ENCODE assay signal across 28 mouse cellular contexts in genomic region chr11:7147945-7148344, GRCm38 (mm10). TPM values are rescaled to one million over a fixed set of nuclear protein-coding genes. Genes with fewer than 3 reads are reported as not detected.
"Had no signal": no experiment of that assay in that cellular context is flagged by ENCODE, and none has a peak within 500 bp of the region (broad histone marks: within the 10 kb centered on the region; RNA-seq: fewer than 3 reads in every experiment).

No protein-coding gene starts in this region.

- H3K27ac ChIP-seq: liver, embryonic 14.5 days; lung, embryonic 15.5 days; macrophage; midbrain, embryonic 12.5 days; neural tube, embryonic 13.5 days; neural tube, embryonic 15.5 days had no signal

- DNase-seq: lung, adult 2 months; lung, postnatal 14 days; lung, postnatal 36 days; midbrain, embryonic 14.5 days; retina, postnatal 1 day; right cerebral cortex, adult 18-20 months; right cerebral cortex, postnatal 25 days; right cerebral cortex, postnatal 4 days; spleen, adult 18-20 months; thymus, adult 18-20 months; thymus, postnatal 14 days; thymus, postnatal 36 days had no signal

- H3K4me3 ChIP-seq: lung, embryonic 15.5 days; megakaryocyte, embryonic 14.5 days; midbrain, embryonic 12.5 days; neural tube, embryonic 13.5 days; neural tube, embryonic 15.5 days had no signal

- ATAC-seq: lung, postnatal 0 days had no signal

- H3K9me3 ChIP-seq: lung, embryonic 15.5 days; midbrain, embryonic 12.5 days; neural tube, embryonic 13.5 days; neural tube, embryonic 15.5 days had no signal

- H3K4me1 ChIP-seq: lung, embryonic 15.5 days; megakaryocyte, embryonic 14.5 days; midbrain, embryonic 12.5 days; neural tube, embryonic 13.5 days; neural tube, embryonic 15.5 days had no signal

- H3K9ac ChIP-seq: liver, embryonic 14.5 days; lung, embryonic 15.5 days; midbrain, embryonic 12.5 days; neural tube, embryonic 13.5 days; neural tube, embryonic 15.5 days had no signal

- H3K27me3 ChIP-seq: lung, embryonic 15.5 days; megakaryocyte, embryonic 14.5 days; midbrain, embryonic 12.5 days; neural tube, embryonic 13.5 days; neural tube, embryonic 15.5 days had no signal

- H3K36me3 ChIP-seq: lung, embryonic 15.5 days; midbrain, embryonic 12.5 days had no signal

- H3K4me2 ChIP-seq: lung, embryonic 15.5 days; midbrain, embryonic 12.5 days; neural tube, embryonic 13.5 days; neural tube, embryonic 15.5 days had no signal

RNA-seq across cellular contexts. Expression of gene Gm11985, which starts 40.4 kb away (rescaled TPM):
- total RNA-seq: megakaryocyte progenitor cell, adult 5-6 weeks; midbrain, postnatal 0 days; monocyte, adult 5-6 weeks had no signal
- polyA plus RNA-seq: liver, embryonic 14.5 days; liver, embryonic 16.5 days; lung, adult 2 months; lung, embryonic 15.5 days; lung, postnatal 0 days; macrophage; midbrain, embryonic 12.5 days; midbrain, embryonic 14.5 days; midbrain, postnatal 0 days; neural tube, embryonic 11.5 days; neural tube, embryonic 13.5 days; neural tube, embryonic 15.5 days; small intestine, adult 2 months; stomach, embryonic 16.5 days; thymus, postnatal 0 days had no signal

RNA-seq across cellular contexts. Expression of gene Igfbp1, which starts 49.6 kb away (rescaled TPM):
- total RNA-seq: megakaryocyte progenitor cell, adult 5-6 weeks; midbrain, postnatal 0 days; monocyte, adult 5-6 weeks had no signal
- polyA plus RNA-seq: macrophage; midbrain, postnatal 0 days had no signal
